11 mouse cellular contexts compared by ENCODE assay signal in the genomic region with DNA sequence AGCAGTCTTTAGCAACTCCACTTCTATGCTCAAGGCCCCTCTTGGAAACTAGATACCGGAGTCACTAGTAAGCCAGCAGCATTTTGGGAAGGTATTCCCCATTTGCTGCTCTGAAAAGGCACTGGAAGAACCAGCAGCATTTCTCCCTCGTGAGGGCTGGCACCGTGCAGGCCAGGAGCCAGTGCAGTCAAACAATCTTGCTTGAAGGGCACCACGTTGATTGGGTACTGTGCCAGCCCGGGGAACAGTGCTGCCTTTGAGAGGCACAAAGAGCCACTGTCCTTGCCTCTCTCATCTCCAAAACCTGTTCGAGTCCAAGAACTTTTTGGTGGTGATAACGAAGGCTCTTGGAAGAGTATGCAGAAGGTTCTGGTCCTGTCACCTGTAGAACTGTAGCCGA. TPM values are rescaled to one million over a fixed set of nuclear protein-coding genes. Genes with fewer than 3 reads are reported as not detected.
DNase-seq lines count a peak whose midpoint lies in the region; TF ChIP-seq lines count a peak whose summit lies in the region.
"Had no signal": no experiment of that assay in that cellular context is flagged by ENCODE, and none has a peak within 500 bp of the region (broad histone marks: within the 10 kb centered on the region; RNA-seq: fewer than 3 reads in every experiment).

No protein-coding gene starts in this region.

- WGBS in limb, embryonic 10.5 days = 92% methylated on average over 8 of the region's 8 CpGs

- H3K9me3 ChIP-seq in limb, embryonic 10.5 days (replicated peaks) = no peaks in the 10 kb centered on the region
- H3K9me3 ChIP-seq: embryonic facial prominence, embryonic 12.5 days; heart, embryonic 13.5 days had no signal

- intact Hi-C loops in left cerebral cortex, postnatal 25 days (cut with DNase I) = no loop called here

- no peaks in the 10 kb centered on the region for H3K36me3 ChIP-seq in limb, embryonic 10.5 days
- H3K36me3 ChIP-seq: embryonic facial prominence, embryonic 12.5 days; heart, embryonic 13.5 days had no signal

- no peak for TF ChIP-seq POLR2A in brain, embryonic 14.5 days (IDR thresholded peaks at IDR 0.05; ENCODE audit: borderline replicate concordance, extremely low read depth, insufficient read depth, insufficient read length, poor library complexity, severe bottlenecking)

- H3K4me1 ChIP-seq in limb, embryonic 10.5 days = peaks cover 8% of the 10 kb centered on the region

- peak; percentile 17 for DNase-seq in gastrocnemius, postnatal 10 days
- DNase-seq in gastrocnemius, adult 8-10 months (ENCODE audit: low spot score in 2 of 2) = no peak
- DNase-seq in brain, embryonic 14.5 days (ENCODE audit: low read depth) = peak; percentile 79
- peak; percentile 30 to 60 for DNase-seq in frontal cortex, adult 2 months (ENCODE audit: extremely low spot score in 1 of 2, low spot score in 1 of 2)
- peak; percentile 37 to 55 for DNase-seq in left cerebral cortex, postnatal 25 days (ENCODE audit: low spot score in 2 of 2)
- DNase-seq in kidney, adult 8-10 months = no peak
- no peak for DNase-seq in thymus, postnatal 14 days
- DNase-seq in limb, embryonic 10.5 days (ENCODE audit: low spot score) = no peak
- DNase-seq: lung, embryonic 14.5 days had no signal

- H3K27me3 ChIP-seq in limb, embryonic 10.5 days (ENCODE audit: low read depth, poor library complexity, severe bottlenecking) = no peaks in the 10 kb centered on the region
- H3K27me3 ChIP-seq: embryonic facial prominence, embryonic 12.5 days; heart, embryonic 13.5 days had no signal

- no peak overlapping the region for H3K4me3 ChIP-seq in limb, embryonic 10.5 days
- H3K4me3 ChIP-seq: embryonic facial prominence, embryonic 12.5 days; heart, embryonic 13.5 days had no signal

- no peak for TF ChIP-seq CTCF in brain, embryonic 14.5 days (IDR thresholded peaks at IDR 0.05; ENCODE audit: borderline replicate concordance, extremely low read depth, insufficient read depth, insufficient read length)

- no peak overlapping the region for H3K27ac ChIP-seq in limb, embryonic 10.5 days
- H3K27ac ChIP-seq: embryonic facial prominence, embryonic 12.5 days; heart, embryonic 13.5 days had no signal

RNA-seq across cellular contexts. Expression of gene Arhgap21, which starts 33.9 kb away (rescaled TPM):
- total RNA-seq in gastrocnemius, postnatal 10 days (2021) = 10 to 100 TPM; 35.9 to 56.3 TPM
- 10 to 100 TPM; 30.0 to 33.0 (median 30.3) TPM for total RNA-seq in gastrocnemius, adult 8-10 months (2022)
- 62.6 and 107 TPM in 2 replicates for polyA plus RNA-seq in brain, embryonic 14.5 days (2012; rRNA removed)
- 112 and 131 TPM in 2 replicates for polyA plus RNA-seq in frontal cortex, adult 2 months (2012; rRNA removed)
- total RNA-seq in left cerebral cortex, postnatal 25 days (2021) = 100 to 1,000 TPM; 238 to 256 TPM
- polyA plus RNA-seq in limb, embryonic 10.5 days (2016; fragmentation: Nextera tagmentation; extraction: Ambion mirVana) = 12.9 and 13.6 TPM in 2 replicates

Comparison
In these comparisons a context has a peak if more than half of its experiments do, and no peak if none do; other contexts are left out.
1. DNase-seq: peak in gastrocnemius, postnatal 10 days (single experiment), brain, embryonic 14.5 days (single experiment), frontal cortex, adult 2 months (2 of 2) and left cerebral cortex, postnatal 25 days (2 of 2); none in gastrocnemius, adult 8-10 months (0 of 2), kidney, adult 8-10 months (0 of 2), thymus, postnatal 14 days (single experiment) and limb, embryonic 10.5 days (single experiment).
2. RNA of gene Arhgap21, which starts 33.9 kb away (total RNA-seq): 238 to 256 TPM in left cerebral cortex, postnatal 25 days; 35.9 to 56.3 TPM in gastrocnemius, postnatal 10 days and 30.0 to 33.0 TPM in gastrocnemius, adult 8-10 months; every median in the first group is over 4 times any median in the second.